Mouse (Mus musculus) megakaryocyte, embryonic 14.5 days (primary cell): ENCODE measurements around the gene Babam2.

Source experiments
- FLI1 ChIP-seq: IDR thresholded peaks from 2 replicates; pipeline ENCODE4 v1.6.1; 2012; ENCODE audit warnings: low read length, inconsistent platforms, mixed read lengths
- GATA1 ChIP-seq: IDR thresholded peaks from 3 replicates; pipeline ENCODE4 v1.6.1; 2012; ENCODE audit warnings: mixed read lengths, low read length, inconsistent platforms, borderline replicate concordance

GRCm38 (mm10) chr5:31787622-31788021 lies 90.1 kb downstream of the Babam2 start:
- TF ChIP-seq GATA1: no peak
- TF ChIP-seq FLI1: no peak
